Mouse (Mus musculus) brain, embryonic 14.5 days (tissue): ENCODE data around the gene Hist1h3c.

Experiments
- CTCF ChIP-seq: fragments of 200-500 bp; IDR thresholded peaks from 2 replicates; pipeline ENCODE4 v1.5.1; 2012; ENCODE audit warnings: inconsistent platforms, mild to moderate bottlenecking, moderate library complexity, borderline replicate concordance; ENCODE audit not compliant: insufficient read depth, insufficient read length; ENCODE audit errors: extremely low read depth
- POLR2A ChIP-seq: fragments of 200-500 bp; IDR thresholded peaks from 2 replicates; pipeline ENCODE4 v1.6.1; 2012; ENCODE audit warnings: mild to moderate bottlenecking, inconsistent platforms, borderline replicate concordance; ENCODE audit not compliant: poor library complexity, insufficient read depth, insufficient read length, severe bottlenecking; ENCODE audit errors: extremely low read depth

- TF ChIP-seq CTCF = no peak
- no peak for TF ChIP-seq POLR2A
Observed at GRCm38 (mm10) chr13:23757211-23757773, 11.9 kb upstream of the Hist1h3c start.
